Mouse (Mus musculus) thymus, postnatal 0 days (tissue): Measurements from ENCODE around the gene Mgat3. TPM values are rescaled to one million over a fixed set of nuclear protein-coding genes. Genes with fewer than 3 reads are reported as not detected.

Experiments
- DNase-seq: peaks from one replicate; pipeline ENCODE4 v3.0.0-alpha.2; 2015; ENCODE audit warnings: low spot score
- polyA plus RNA-seq: library from polyadenylated mRNA; unstranded; fragments of >200 nt; fragmentation: Nextera tagmentation; extraction: Ambion mirVana; gene quantifications from 2 replicates; pipeline ENCODE4 v1.2.1, GENCODE M21; 2015

Mgat3 gene
- polyA plus RNA-seq, 1 experiment from 2014 or later = 5.0 TPM

DNA sequence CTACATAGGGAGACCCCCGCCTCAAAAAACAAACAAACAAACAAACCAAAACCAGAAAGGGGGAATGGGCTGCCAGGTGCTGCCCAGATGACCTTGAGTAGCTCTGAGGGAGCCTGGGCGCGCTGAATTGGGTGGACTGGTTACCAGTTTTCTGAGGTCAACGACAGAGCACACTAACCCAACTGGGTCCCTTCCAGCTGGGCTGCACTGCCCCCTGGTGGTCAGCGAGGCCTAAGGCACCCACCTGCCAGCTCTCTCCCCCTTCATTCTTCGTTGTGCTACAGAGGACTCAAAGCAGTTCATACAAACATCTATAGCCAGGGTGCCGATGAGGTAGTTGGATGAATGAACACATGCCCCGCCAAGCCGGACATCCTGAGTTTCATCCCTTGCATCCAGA is 51.7 kb downstream of the Mgat3 start:
- peak; percentile 84 for DNase-seq

DNA sequence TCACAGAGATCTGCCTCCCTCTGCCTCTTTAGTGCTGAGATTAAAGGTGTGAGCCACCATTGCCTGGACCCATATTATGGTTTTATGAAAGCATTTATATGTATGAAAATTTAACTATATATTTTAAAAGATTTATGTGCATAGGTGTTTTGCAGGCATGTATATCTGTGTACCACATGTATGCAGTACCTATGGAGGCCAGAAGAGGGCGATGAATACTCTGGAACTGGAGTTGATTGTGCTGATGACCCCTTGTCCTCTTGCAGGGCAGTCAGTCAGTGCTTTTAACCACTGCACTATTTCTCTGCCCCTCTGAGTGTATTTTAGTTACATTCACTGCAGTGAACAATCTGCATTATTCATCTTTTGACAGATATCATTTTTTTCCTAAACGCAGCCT is 52.3 kb downstream of the Mgat3 start:
- DNase-seq = peak; percentile 67

DNA sequence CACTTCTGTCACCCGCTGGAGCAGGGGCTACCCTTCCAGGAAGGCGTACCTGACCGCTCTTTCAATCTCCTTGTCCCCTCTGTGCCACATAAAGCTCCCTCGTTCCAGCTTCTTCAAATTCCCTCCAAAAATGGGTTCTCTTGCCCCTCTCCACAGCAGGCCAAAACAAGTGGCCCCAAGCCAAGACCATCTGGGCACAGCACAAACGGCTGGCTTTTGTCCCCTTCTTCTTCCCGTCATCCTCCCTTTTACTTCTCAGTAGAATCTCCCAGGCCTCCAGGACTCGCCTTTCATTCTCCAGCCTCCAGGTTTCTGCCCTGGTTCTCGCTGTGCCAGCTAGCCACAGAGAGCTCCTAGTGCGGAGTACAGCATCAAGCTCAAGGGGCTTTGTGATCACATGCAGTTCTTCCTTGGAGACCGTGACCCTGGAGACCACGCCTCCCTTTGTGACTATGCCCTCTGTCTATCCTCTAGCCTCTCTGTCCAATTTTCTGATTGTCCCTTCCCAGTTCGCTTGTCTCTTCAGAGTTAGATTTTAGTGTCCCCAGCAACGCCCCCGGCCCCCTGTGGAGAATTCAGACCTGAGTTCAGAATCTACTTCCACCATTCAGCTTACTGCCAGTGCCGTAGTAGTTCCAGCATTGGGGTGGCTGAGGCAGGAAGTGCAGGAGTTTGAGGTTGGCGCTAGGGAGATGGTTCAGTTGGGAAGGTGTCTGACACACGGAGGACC is 54.7 kb downstream of the Mgat3 start:
- DNase-seq = no peak

DNA sequence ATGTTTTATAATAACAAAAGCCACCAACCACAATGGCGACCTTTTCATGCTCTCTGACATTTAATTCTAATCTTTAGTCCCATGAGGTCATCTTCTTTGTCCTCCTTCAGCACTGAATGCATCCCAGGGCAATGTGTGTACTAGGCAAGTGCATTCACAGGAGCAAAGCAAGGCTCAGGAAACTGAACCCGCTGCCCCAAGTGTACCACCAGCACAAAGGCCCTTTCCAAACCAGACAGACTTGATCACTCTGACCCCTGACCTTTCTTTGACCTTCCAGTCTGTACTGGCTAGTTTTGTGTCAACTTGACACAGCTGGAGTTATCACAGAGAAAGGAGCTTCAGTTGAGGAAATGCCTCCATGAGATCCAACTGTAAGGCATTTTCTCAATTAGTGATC is 58.8 kb downstream of the Mgat3 start:
- DNase-seq = no peak

DNA sequence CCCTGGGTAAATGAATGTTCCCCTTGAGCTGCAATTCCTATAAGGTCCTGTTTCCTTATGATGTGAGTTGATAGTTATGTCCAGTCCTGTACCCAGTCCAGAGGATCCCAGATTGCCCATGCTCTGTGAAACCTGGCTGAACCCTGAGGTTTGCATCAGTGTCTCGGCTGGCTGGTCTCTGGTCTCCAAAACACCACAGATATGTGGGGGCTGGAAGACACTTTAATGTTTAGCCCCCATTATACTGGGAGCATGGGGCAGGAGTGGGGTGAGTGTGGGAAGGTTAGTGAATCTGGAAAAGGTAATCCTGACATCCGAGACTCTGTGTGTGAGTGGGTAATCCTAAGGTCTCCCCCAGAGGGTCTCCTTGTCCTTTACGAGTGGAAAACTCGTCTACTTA is 59.5 kb downstream of the Mgat3 start:
- DNase-seq = no peak

DNA sequence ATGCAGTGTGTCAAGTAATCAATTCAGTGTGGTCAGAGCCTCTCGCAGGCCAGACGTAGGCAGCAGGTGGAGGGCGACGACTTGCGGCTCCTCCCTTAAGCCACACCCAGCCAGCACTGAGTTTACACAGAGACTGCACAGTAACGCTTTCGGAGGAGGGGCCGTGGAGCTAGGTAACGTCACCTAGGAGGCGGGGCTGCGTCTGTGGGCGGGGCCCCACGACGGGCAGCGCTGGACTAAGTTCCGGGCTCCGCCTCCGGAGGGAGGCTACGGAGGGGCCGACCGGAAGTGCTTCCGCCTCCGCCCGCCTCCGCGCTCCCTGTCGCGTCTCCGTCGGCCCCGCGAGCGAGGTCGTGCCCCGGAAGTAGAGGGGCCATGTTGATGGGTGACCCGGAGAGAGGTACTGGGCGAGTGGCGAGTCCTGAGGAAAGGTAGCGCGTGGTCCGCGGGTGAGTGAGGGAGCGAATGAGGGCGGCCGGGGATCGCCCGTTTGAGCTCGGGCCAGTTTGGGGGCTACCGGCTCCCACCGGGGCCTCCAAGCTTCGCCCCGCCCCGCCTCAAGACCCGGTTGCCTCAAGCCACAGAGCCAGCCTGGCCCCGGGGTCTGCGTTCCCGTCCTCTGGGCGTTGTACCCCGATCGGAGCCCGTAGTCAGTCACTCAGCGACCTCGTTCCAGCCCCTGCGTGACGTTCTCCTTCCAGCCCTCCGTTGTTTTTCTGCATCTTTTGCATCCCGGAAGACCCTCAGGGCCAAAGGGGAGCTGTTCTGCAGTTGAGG is 60.4 kb downstream of the Mgat3 start, which contains the start of gene Mief1:
TSS of gene Mief1 (plus strand) at position 286 of the 777 bp plus-strand sequence.
- peak; percentile 100 for DNase-seq

DNA sequence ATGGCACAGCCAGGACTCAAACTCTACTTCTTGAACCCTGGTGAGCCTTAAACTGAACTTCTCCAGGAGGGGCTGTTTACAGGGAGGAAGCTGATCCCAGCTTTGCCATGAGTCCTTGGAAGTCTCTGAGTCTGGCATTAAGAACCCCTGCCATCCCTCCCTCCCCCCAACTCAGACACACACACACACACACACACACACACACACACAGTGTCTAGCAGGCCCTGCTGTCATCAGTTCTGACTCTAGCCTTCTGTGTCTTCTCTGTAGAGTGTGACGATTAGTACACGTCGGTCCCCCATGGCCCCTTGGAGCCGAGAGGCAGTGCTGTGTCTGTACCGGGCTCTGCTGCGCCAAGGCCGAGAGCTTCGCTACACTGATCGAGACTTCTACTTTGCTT is 62.0 kb downstream of the Mgat3 start, which contains the start of gene AC140267.1:
TSS of gene AC140267.1 (plus strand) at position 301 of the 400 bp plus-strand sequence.
- no peak for DNase-seq

DNA sequence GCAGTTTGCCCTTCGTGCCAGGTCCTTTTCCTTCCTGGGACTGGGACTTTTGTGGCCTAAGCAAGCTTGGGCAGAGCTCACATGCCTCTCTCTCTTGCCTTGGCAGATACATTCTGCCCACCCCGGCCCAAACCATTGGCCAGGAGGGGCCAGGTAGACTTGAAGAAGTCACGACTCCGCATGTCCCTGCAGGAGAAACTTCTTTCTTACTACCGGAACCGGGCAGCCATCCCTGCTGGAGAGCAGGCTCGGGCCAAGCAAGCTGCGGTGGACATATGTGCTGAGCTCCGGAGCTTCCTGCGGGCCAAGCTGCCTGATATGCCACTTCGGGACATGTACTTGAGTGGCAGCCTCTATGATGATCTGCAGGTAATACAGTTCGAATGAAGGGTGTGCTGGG is 74.6 kb downstream of the Mgat3 start:
- no peak for DNase-seq

DNA sequence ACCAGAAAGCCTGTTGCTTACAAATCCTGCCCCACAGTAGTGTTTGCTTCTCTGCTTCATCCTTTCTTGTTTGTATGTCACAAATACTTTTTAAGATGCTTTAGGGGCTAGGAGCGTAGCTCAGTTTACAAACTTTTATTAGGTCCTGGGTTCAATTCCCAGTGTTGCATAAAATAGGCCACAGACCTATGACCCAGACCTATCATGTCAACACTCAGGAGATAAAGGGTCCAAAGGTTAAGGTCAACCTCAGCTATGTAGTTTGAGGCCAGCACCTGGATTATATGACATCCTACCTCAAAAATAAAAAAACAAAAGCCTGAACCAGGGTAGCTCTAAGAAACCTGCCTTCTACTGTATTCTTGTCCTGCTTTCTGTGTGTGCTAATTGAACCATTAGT is 75.1 kb downstream of the Mgat3 start:
- no peak for DNase-seq

DNA sequence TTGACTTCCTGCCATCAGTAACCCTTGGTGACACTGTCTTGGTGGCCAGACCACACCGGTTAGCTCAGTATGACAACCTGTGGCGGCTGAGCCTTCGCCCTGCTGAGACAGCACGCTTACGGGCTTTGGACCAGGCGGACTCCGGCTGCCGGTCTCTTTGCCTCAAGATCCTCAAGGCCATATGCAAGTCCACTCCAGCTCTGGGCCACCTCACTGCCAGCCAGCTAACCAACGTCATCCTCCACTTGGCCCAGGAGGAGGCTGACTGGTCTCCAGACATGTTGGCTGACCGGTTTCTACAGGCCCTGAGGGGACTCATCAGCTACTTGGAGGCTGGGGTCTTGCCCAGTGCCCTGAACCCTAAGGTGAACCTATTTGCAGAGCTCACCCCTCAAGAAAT is 76.2 kb downstream of the Mgat3 start:
- DNase-seq = no peak

DNA sequence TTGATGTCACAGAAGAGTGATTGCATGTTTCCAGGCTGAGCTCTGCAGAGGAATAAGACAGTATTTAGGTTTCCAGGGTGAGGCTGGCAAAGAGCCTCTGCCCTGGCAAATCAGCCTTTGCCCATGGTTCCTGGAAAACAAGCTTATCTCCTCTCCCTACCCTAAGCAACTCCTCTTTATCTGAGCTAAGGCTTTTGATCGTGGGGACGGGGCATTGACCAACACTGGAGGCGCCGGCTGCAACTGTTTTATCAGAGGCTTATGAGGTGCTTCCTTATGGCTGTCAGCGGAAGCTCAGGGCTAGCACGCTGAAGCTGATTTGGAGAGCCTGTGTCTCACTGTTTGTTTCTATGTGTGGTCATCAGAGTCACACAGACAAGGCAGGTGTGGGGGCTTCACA is 77.1 kb downstream of the Mgat3 start:
- DNase-seq = no peak

DNA sequence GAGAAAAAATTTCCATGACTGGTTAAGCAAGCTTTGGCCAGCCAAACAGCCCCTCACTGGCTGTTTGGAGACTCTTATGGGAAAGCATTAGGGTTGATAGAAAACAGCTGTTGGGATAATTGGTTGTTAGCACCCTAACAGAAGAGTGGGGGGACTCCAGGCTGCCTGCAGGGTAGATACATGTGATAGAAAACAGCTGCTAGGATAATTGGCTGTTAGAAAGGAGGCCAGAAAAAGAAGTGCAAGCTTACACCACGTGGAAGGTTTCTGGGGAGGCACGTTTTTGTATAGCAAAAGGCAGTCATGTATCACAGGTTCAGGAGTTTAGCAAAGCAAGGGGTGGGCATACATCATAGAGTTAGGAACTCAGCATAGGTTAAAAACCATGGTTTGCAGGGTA is 80.0 kb downstream of the Mgat3 start:
- DNase-seq = no peak

DNA sequence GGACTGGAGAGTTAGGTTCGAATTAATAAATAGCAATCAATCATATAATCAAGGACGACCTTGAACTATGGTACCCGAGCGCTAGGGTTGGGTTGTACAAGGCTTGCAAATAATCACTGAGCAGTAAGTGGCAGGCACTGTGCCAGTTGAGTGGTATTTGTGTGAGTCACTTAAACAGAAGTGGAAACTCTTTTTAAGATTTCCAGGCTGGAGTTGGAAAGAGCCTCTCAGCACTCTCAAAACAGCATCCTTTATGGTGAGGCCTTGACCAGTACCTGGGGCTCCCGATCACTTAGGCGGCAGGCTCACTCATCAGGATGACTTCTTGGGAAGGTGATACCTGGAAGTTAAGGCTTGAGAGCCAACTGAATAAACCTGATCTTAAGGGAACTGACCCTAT is 80.7 kb downstream of the Mgat3 start:
- DNase-seq = no peak

DNA sequence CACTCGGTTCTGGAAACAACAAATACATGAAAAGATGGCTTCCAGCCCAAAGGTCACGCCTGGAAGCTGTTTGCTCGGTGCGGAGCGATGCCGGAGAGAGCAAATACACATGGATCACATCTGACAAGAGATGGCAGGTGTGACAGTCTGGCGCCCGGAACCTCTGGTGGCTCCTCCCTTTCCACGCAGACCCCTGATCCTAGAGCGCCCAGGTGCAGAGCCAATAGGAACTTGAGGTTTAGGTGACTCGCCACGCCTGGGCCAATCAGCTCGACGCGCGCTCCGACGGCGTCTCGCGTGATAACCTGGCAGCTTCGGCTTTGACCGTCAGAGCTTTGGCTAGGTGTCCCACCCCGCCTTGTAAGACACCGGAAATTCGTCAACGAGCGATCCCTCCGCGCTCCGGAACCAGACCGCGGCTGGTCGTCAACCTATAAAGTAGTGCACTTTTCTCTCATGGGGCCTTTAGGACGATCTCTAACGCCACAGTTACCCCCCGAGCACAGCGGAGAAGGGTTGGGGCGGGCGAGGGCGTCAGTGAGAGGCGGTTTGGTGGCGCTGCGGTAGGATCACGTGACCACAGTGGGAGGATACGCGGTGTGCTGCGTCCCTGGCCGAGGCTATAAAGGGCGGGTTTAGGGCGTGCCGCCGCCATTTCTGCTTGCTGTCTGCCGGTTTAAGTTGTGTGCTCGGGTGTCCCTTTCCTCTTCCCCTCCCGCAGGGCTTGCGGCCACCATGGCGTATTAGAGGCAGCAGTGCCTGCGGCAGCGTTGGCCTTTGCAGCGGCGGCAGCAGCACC is 81.5 kb downstream of the Mgat3 start, which contains the start of gene Atf4:
TSS of gene Atf4 (plus strand) at position 338 of the 799 bp plus-strand sequence.
- DNase-seq = peak; percentile 100

DNA sequence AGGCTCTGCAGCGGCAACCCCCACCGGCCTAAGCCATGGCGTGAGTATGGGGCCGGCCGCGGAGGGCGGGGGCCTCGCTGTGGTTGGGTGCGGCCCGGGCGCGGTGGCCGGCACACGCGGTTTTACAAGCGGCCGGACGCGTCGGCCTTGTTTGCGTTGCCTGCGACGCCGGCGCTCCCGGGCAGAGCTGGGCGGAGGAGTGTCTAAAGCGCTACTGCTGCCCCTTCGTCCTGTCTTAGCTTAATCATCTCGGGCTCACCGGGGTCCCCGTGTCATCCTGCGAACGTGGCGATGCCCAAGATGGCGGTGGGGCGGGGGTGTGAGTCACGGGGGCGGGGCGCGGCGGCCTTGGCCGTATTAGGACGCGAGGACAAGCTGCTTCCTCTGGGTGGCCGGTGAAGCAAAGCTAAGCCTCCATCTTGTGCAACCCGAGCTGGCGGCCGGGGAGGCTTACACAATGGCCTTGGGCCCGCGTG is 82.2 kb downstream of the Mgat3 start:
- DNase-seq = peak; percentile 60

DNA sequence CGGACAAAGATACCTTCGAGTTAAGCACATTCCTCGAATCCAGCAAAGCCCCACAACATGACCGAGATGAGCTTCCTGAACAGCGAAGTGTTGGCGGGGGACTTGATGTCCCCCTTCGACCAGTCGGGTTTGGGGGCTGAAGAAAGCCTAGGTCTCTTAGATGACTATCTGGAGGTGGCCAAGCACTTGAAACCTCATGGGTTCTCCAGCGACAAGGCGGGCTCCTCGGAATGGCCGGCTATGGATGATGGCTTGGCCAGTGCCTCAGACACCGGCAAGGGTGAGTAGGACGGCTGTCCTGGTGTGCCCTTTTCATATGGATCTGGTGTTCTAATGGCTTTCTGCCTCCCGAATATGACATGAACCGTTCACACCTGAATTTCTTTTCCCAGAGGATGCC is 82.7 kb downstream of the Mgat3 start:
- DNase-seq = no peak

DNA sequence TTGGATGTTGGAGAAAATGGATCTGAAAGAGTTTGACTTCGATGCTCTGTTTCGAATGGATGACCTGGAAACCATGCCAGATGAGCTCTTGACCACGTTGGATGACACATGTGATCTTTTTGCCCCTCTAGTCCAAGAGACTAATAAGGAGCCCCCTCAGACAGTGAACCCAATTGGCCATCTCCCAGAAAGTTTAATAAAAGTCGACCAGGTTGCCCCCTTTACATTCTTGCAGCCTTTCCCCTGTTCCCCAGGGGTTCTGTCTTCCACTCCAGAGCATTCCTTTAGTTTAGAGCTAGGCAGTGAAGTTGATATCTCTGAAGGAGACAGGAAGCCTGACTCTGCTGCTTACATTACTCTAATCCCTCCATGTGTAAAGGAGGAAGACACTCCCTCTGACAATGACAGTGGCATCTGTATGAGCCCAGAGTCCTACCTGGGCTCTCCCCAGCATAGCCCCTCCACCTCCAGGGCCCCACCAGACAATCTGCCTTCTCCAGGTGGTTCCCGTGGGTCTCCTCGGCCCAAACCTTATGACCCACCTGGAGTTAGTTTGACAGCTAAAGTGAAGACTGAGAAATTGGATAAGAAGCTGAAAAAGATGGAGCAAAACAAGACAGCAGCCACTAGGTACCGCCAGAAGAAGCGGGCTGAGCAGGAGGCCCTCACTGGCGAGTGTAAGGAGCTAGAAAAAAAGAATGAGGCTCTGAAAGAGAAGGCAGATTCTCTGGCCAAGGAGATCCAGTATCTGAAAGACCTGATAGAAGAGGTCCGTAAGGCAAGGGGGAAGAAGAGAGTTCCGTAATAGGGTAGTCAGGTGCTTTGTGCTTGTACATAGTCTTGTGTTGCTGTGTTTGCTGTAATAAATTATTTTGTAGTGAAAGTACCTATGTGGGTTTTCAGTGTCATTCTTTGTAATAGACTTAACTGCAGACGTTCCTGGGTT is 83.4 kb downstream of the Mgat3 start:
- DNase-seq = no peak

DNA sequence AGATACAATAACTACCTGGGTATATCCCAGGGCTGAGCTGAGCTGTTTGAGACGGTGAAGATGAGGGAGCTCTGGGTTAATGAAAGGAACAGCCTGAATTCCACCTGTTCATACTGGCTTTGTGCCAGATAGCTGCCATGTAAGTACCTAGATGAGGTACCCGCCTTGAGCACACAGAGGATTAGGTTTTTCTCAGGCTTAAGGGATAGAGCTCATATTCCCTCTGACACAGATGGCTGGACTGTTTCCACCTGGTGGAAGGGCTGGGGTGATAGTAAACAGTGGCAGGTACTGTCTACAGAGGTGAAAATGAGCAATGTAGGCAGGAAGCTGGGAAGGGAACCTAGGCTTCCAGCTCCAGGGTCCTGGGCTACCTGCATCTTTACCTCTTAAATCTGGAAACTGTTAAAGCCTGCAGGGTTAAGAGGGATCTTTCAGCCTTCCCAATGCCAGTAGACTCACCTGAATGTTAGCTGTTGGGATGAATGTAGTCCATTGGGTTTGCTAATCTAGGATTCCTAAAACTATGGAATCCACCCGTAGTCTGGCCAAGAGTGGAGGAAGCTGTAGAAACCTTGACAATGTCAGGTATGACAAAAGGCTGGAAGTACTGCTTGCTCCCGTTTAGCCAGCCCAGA is 84.2 kb downstream of the Mgat3 start:
- DNase-seq = no peak

DNA sequence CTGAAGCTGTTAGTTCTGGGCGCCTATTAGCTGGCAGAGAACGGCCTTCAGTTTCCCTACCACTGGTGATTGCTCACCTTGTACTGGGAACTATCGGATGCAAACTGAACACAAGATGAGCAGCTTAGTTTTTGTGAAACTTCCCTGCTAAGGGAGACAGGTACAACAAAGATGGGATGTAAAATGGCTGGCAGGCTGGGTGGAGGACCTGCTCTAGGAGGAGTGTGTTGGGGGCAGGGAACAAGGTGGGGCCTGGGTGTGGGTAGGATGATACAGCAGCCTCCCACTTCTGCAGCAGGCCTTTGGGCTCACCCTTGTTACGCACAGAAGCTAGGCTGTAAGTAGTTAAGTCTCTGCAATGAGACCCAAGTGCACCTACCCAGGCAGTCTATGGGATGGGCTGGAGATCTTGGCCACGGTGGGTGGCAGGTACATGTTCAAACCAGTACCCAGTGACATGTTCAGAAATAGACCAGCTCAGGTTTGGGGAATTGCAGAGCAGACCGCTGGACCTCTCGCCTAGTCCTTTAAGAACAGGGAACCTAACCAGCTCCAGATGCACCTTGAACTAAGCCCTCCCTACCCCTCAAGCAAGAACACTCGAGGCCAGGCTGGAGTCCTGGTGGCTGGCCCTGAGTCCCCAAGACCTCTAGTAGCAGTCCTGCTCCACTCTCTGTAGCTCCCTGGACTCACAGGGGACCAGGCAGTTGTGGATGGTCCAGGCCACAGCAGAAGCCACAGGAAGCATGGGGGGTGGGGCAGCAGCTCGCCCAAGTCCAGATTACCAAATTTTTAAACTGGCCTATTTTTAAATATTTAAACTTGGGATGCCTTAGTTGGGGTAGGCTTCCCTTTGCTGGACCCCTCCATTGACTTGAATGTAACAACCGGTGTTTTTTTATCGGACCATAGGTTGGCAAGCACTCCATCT is 85.0 kb downstream of the Mgat3 start:
- DNase-seq = no peak
